Mouse (Mus musculus) myocyte (in vitro differentiated cells): ENCODE data around the gene Clnk. TPM values are rescaled to one million over a fixed set of nuclear protein-coding genes. Genes with fewer than 3 reads are reported as not detected.

Experiments used
- H3K27me3 ChIP-seq: one replicate; pipeline ENCODE4 v1.6.1; 2011; ENCODE audit not compliant: control insufficient read depth, insufficient read depth, insufficient read length
- H3K36me3 ChIP-seq: one replicate; pipeline ENCODE4 v1.6.1; 2011; ENCODE audit not compliant: control insufficient read depth, insufficient read depth
- H3K4me2 ChIP-seq: one replicate; pipeline ENCODE4 v1.6.1; 2011; ENCODE audit warnings: low read depth, control low read depth
- H3K4me3 ChIP-seq: one replicate; pipeline ENCODE4 v1.5.1; 2011; ENCODE audit warnings: mild to moderate bottlenecking, control low read depth, moderate library complexity
- H3K79me2 ChIP-seq: one replicate; pipeline ENCODE4 v1.6.1; 2011; ENCODE audit not compliant: control insufficient read depth, insufficient read depth
- H3ac ChIP-seq: one replicate; pipeline ENCODE4 v1.6.1; 2011; ENCODE audit not compliant: control insufficient read depth, insufficient read length
- CEBPB ChIP-seq: IDR thresholded peaks from 2 replicates; pipeline ENCODE4 v1.6.1; 2011; ENCODE audit warnings: mild to moderate bottlenecking, moderate library complexity; ENCODE audit not compliant: poor library complexity, insufficient read depth, severe bottlenecking
- E2F4 ChIP-seq: IDR thresholded peaks from one replicate; pipeline ENCODE4 v1.6.1; 2011; ENCODE audit warnings: mild to moderate bottlenecking, control low read depth, moderate library complexity; ENCODE audit not compliant: insufficient read depth
- MAX ChIP-seq: IDR thresholded peaks from one replicate; pipeline ENCODE4 v1.6.1; 2011; ENCODE audit warnings: low read depth, mild to moderate bottlenecking, control low read depth
- MYOD1 ChIP-seq, 3 experiments: IDR thresholded peaks; one replicate each; pipeline ENCODE4 v1.6.1; 2011; ENCODE audit warnings: control low read depth in 2 of 3, low read depth in 2 of 3, mild to moderate bottlenecking in 2 of 3, moderate library complexity in 1 of 3; ENCODE audit not compliant: insufficient read length in 2 of 3, control insufficient read depth in 1 of 3
- MYOG ChIP-seq, 3 experiments: IDR thresholded peaks; one replicate each; pipeline ENCODE4 v1.6.1; 2011; ENCODE audit warnings: control low read depth in 2 of 3, low read depth in 2 of 3, mild to moderate bottlenecking in 2 of 3; ENCODE audit not compliant: insufficient read length in 2 of 3, control insufficient read depth in 1 of 3, insufficient read depth in 1 of 3
- POLR2A ChIP-seq: IDR thresholded peaks from one replicate; pipeline ENCODE4 v1.6.1; 2011; ENCODE audit warnings: low read depth, mild to moderate bottlenecking, control low read depth, moderate library complexity; ENCODE audit not compliant: insufficient read length
- POLR2AphosphoS2 ChIP-seq: IDR thresholded peaks from one replicate; pipeline ENCODE4 v1.6.1; 2011; ENCODE audit warnings: low read depth, control low read depth; ENCODE audit not compliant: insufficient read length
- REST ChIP-seq: IDR thresholded peaks from one replicate; pipeline ENCODE4 v1.6.1; 2011; ENCODE audit warnings: mild to moderate bottlenecking, control low read depth, moderate library complexity; ENCODE audit not compliant: insufficient read depth, insufficient read length
- SRF ChIP-seq: IDR thresholded peaks from one replicate; pipeline ENCODE4 v1.6.1; 2011; ENCODE audit warnings: low read depth; ENCODE audit not compliant: control insufficient read depth, insufficient read length
- TCF12 ChIP-seq: IDR thresholded peaks from one replicate; pipeline ENCODE4 v1.6.1; 2011; ENCODE audit warnings: mild to moderate bottlenecking, control low read depth; ENCODE audit not compliant: poor library complexity, insufficient read depth, severe bottlenecking
- TCF3 ChIP-seq: IDR thresholded peaks from one replicate; pipeline ENCODE4 v1.6.1; 2011; ENCODE audit warnings: low read depth, control low read depth; ENCODE audit not compliant: insufficient read length
- USF1 ChIP-seq: IDR thresholded peaks from one replicate; pipeline ENCODE4 v1.6.1; 2011; ENCODE audit warnings: low read depth, mild to moderate bottlenecking, control low read depth, moderate library complexity
- polyA plus RNA-seq: library from polyadenylated mRNA; unstranded; fragments of >200 nt; fragmentation: generic; extraction: Trizol; gene quantifications from one replicate; pipeline ENCODE4 v1.2.1, GENCODE M21; 2012; ENCODE audit warnings: missing spikeins

Clnk gene
- polyA plus RNA-seq, 1 experiment, result not detected

- no peaks in the 10 kb centered on the region for H3K27me3 ChIP-seq
- H3ac ChIP-seq, result no peak overlapping the region
- no peak overlapping the region for H3K4me3 ChIP-seq
- no peaks in the 10 kb centered on the region for H3K36me3 ChIP-seq
- no peaks in the 10 kb centered on the region for H3K79me2 ChIP-seq
- no peak overlapping the region for H3K4me2 ChIP-seq
- TF ChIP-seq MAX, result no peak
- TF ChIP-seq POLR2A, result no peak
- TF ChIP-seq SRF, result no peak
- no peak for TF ChIP-seq REST
- TF ChIP-seq POLR2AphosphoS2, result no peak
- no peak for TF ChIP-seq E2F4
- no peak for TF ChIP-seq MYOD1 (IDR thresholded peaks at IDR 0.05; ENCODE audit: control insufficient read depth in 1 of 3, insufficient read length in 2 of 3, low read depth in 2 of 3)
- TF ChIP-seq MYOG (IDR thresholded peaks at IDR 0.05; ENCODE audit: control insufficient read depth in 1 of 3, insufficient read depth in 1 of 3, insufficient read length in 2 of 3, low read depth in 2 of 3), result no peak
- TF ChIP-seq TCF12, result no peak
- no peak for TF ChIP-seq CEBPB
- TF ChIP-seq TCF3, result no peak
- no peak for TF ChIP-seq USF1
Measured at GRCm38 (mm10) chr5:38781813-38782212, 94.8 kb downstream of the Clnk start.

GRCm38 (mm10) chr5:38780631-38781030, 96.0 kb downstream of the Clnk start:
- Histone ChIP-seq H3K27me3 (no peaks in the 10 kb centered on the region), H3K4me2 (no peak overlapping the region), H3ac (no peak overlapping the region), H3K4me3 (no peak overlapping the region), H3K79me2 (no peaks in the 10 kb centered on the region), H3K36me3 (no peaks in the 10 kb centered on the region)
- TF ChIP-seq POLR2AphosphoS2 (no peak), CEBPB (no peak), USF1 (no peak), POLR2A (no peak), E2F4 (no peak), MYOG (IDR thresholded peaks at IDR 0.05; ENCODE audit: control insufficient read depth in 1 of 3, insufficient read depth in 1 of 3, insufficient read length in 2 of 3, low read depth in 2 of 3) (no peak), TCF3 (no peak), TCF12 (no peak), MYOD1 (IDR thresholded peaks at IDR 0.05; ENCODE audit: control insufficient read depth in 1 of 3, insufficient read length in 2 of 3, low read depth in 2 of 3) (no peak), REST (no peak), SRF (no peak), MAX (no peak)

- H3K27me3 ChIP-seq, result no peaks in the 10 kb centered on the region
- no peak overlapping the region for H3K4me2 ChIP-seq
- no peaks in the 10 kb centered on the region for H3K36me3 ChIP-seq
- TF ChIP-seq MYOG (IDR thresholded peaks at IDR 0.05; ENCODE audit: control insufficient read depth in 1 of 3, insufficient read depth in 1 of 3, insufficient read length in 2 of 3, low read depth in 2 of 3), result no peak
- TF ChIP-seq E2F4, result no peak
- no peak overlapping the region for H3ac ChIP-seq
- no peak overlapping the region for H3K4me3 ChIP-seq
- no peaks in the 10 kb centered on the region for H3K79me2 ChIP-seq
Measured at GRCm38 (mm10) chr5:38780045-38780444, 96.6 kb downstream of the Clnk start.

GRCm38 (mm10) chr5:38775500-38775899, 101.1 kb downstream of the Clnk start:
- no peaks in the 10 kb centered on the region for H3K79me2 ChIP-seq
- H3K4me3 ChIP-seq, result no peak overlapping the region
- H3K27me3 ChIP-seq, result no peaks in the 10 kb centered on the region
- no peak overlapping the region for H3ac ChIP-seq
- H3K4me2 ChIP-seq, result no peak overlapping the region
- H3K36me3 ChIP-seq, result no peaks in the 10 kb centered on the region
- TF ChIP-seq REST (no peak), CEBPB (no peak), MYOD1 (IDR thresholded peaks at IDR 0.05; ENCODE audit: control insufficient read depth in 1 of 3, insufficient read length in 2 of 3, low read depth in 2 of 3) (no peak), TCF12 (no peak), SRF (no peak), E2F4 (no peak), MAX (no peak)

GRCm38 (mm10) chr5:38754950-38755349, 121.7 kb downstream of the Clnk start:
- TF ChIP-seq REST, result no peak
- no peak for TF ChIP-seq TCF3
- TF ChIP-seq CEBPB, result no peak
- no peak for TF ChIP-seq USF1
- no peak for TF ChIP-seq MAX
- no peak for TF ChIP-seq SRF
- no peak for TF ChIP-seq MYOG (IDR thresholded peaks at IDR 0.05; ENCODE audit: control insufficient read depth in 1 of 3, insufficient read depth in 1 of 3, insufficient read length in 2 of 3, low read depth in 2 of 3)
- TF ChIP-seq POLR2AphosphoS2, result no peak
- TF ChIP-seq POLR2A, result no peak
- TF ChIP-seq TCF12, result no peak
- TF ChIP-seq MYOD1 (IDR thresholded peaks at IDR 0.05; ENCODE audit: control insufficient read depth in 1 of 3, insufficient read length in 2 of 3, low read depth in 2 of 3), result no peak
- no peak for TF ChIP-seq E2F4

More at GRCm38 (mm10) chr5:38754950-38755349, 121.7 kb downstream of the Clnk start:
- Histone ChIP-seq H3ac (no peak overlapping the region), H3K4me2 (no peak overlapping the region), H3K36me3 (no peaks in the 10 kb centered on the region), H3K4me3 (no peak overlapping the region), H3K27me3 (no peaks in the 10 kb centered on the region), H3K79me2 (no peaks in the 10 kb centered on the region)
